Mouse (Mus musculus): ENCODE measurements at regions not wholly inside any gene's neighbourhood (a gene's known extent, or its start where the extent isn't known, plus 50 kb on each side); places are given as distances from the start of the nearest gene placed in this dataset.

GRCm38 (mm10) chr5:118435556-118435950 lies 124.9 kb upstream of the Med13l start:
- ATAC-seq (ENCODE audit: insufficient read depth, low FRiP score, low read depth), result no peak

DNA sequence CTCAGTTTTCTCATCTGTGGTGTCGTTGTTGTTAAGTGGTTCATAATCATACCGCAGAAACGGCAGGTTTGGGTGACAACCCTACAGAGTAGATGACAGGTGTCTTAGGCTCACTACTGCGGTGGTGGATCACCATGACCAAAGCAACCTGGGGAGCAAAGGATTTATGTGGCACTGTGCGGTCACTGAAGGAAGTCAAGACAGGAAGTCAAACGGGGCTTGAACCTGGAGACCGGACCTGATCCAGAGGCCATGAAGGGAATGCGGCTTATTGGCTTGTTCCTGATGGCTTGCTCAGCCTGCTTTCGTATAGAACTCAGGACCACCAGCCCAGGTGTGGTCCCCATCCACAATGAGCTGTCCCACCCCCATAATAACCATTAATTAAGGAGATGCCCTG lies 124.4 kb upstream of the Med13l start:
- H3K9me3 ChIP-seq, result no peaks in the 10 kb centered on the region
- WGBS, result 43% methylated on average over 9 of the region's 9 CpGs
- no peak overlapping the region for H3K4me2 ChIP-seq
- H3K4me1 ChIP-seq, result peaks cover 9% of the 10 kb centered on the region
- H3K27me3 ChIP-seq (replicated peaks), result 0 out of 2 replicates have a peak, but pooled peaks cover 12% of the 10 kb centered on the region
- H3K36me3 ChIP-seq, result no peaks in the 10 kb centered on the region
- ATAC-seq (ENCODE audit: insufficient read depth, low FRiP score, low read depth), result no peak
- H3K4me3 ChIP-seq (replicated peaks), result no peak overlapping the region
- no peak overlapping the region for H3K9ac ChIP-seq
- no peak overlapping the region for H3K27ac ChIP-seq

More at GRCm38 (mm10) chr5:118435556-118435950, 124.9 kb upstream of the Med13l start:
- no peak overlapping the region for H3K4me3 ChIP-seq (replicated peaks)
- H3K4me1 ChIP-seq, result peaks cover 9% of the 10 kb centered on the region
- no peak overlapping the region for H3K27ac ChIP-seq
- 0 out of 2 replicates have a peak, but pooled peaks cover 12% of the 10 kb centered on the region for H3K27me3 ChIP-seq (replicated peaks)
- H3K9ac ChIP-seq, result no peak overlapping the region
- no peaks in the 10 kb centered on the region for H3K36me3 ChIP-seq
- WGBS, result 45% methylated on average over 7 of the region's 7 CpGs
- no peak overlapping the region for H3K4me2 ChIP-seq
- H3K9me3 ChIP-seq, result no peaks in the 10 kb centered on the region

DNA sequence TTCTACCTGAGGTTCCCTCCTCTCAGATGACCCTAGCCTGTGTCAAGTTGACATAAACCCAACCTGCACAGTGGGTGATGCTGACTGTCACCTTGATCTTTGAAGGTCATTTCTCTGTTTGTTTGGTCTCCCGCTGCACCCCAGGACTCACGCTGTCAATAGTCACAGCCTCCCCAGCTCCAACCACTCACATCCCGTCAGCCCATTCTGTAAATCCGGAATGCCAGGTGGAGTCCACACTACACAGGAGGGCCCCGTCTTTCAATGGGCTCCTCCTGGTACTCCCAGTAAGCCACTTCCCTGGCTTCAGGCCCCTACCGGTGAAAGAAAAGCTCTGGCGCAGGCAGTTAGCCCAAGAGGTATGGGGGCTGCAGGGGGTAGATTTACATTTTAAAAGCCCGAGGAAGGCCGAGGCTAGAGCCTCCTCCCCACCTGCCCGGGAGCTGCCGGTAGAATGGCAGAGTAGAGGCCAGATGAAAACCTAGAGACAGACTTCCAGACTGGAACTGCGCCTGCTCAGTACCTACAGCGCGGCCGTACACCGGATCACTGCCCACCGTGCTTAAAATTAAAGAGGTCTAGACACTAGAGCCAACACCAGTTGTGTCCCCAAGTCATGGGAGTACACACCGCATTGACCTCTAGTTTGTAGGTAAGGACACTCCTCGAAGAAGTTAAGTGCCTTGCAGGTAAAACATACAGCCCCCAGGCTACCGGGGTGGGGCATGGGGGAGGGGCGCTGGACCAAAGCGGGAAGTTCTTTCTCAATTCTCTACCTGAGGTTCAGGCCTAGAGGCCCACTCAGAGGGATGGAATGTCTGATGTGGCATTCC lies 123.8 kb upstream of the Med13l start:
- Histone ChIP-seq H3K9me3 (no peaks in the 10 kb centered on the region), H3K4me3 (replicated peaks) (no peak overlapping the region), H3K36me3 (no peaks in the 10 kb centered on the region), H3K4me1 (peaks cover 9% of the 10 kb centered on the region), H3K27me3 (replicated peaks) (0 out of 2 replicates have a peak, but pooled peaks cover 12% of the 10 kb centered on the region), H3K27ac (no peak overlapping the region), H3K9ac (no peak overlapping the region), H3K4me2 (0 out of 2 replicates have a peak overlapping the region, but pooled peaks have one; percentile 8)
- no peak for ATAC-seq (ENCODE audit: insufficient read depth, low FRiP score, low read depth)
- WGBS, result 18% methylated on average over 22 of the region's 22 CpGs

DNA sequence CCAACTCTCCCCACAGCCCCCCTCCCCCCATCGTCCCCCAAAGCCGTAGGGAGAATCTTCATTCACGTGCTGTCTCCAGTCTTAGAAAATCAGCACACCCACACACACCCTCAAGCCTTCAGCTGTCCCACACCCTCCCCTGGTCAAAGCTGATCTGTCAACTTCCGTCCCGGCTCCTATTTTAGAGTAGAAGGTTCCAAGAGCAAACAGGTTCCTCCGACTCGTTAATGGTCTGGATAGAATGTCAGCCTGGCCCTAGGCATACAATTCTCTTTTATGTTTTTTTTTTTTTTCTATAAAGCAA lies 123.2 kb upstream of the Med13l start:
- H3K36me3 ChIP-seq, result no peaks in the 10 kb centered on the region
- 31% methylated on average over 7 of the region's 7 CpGs for WGBS
- H3K4me1 ChIP-seq, result peaks cover 9% of the 10 kb centered on the region
- H3K27ac ChIP-seq, result no peak overlapping the region
- no peaks in the 10 kb centered on the region for H3K9me3 ChIP-seq
- 0 out of 2 replicates have a peak, but pooled peaks cover 12% of the 10 kb centered on the region for H3K27me3 ChIP-seq (replicated peaks)
- H3K4me3 ChIP-seq (replicated peaks), result no peak overlapping the region
- H3K4me2 ChIP-seq, result no peak overlapping the region
- ATAC-seq (ENCODE audit: insufficient read depth, low FRiP score, low read depth), result no peak
- H3K9ac ChIP-seq, result no peak overlapping the region

- peaks cover 9% of the 10 kb centered on the region for H3K4me1 ChIP-seq
- no peak for ATAC-seq (ENCODE audit: insufficient read depth, low FRiP score, low read depth)
- H3K27ac ChIP-seq, result no peak overlapping the region
- no peak overlapping the region for H3K9ac ChIP-seq
- H3K36me3 ChIP-seq, result no peaks in the 10 kb centered on the region
- no peak overlapping the region for H3K4me2 ChIP-seq
- WGBS, result 60% methylated on average over 6 of the region's 6 CpGs
- no peaks in the 10 kb centered on the region for H3K9me3 ChIP-seq
- no peak overlapping the region for H3K4me3 ChIP-seq (replicated peaks)
- 0 out of 2 replicates have a peak, but pooled peaks cover 12% of the 10 kb centered on the region for H3K27me3 ChIP-seq (replicated peaks)
Measured at GRCm38 (mm10) chr5:118438016-118438415, 122.5 kb upstream of the Med13l start.

- ATAC-seq (ENCODE audit: insufficient read depth, low FRiP score, low read depth), result no peak
- H3K9ac ChIP-seq, result no peak overlapping the region
- no peaks in the 10 kb centered on the region for H3K36me3 ChIP-seq
- no peak overlapping the region for H3K4me3 ChIP-seq (replicated peaks)
- no peaks in the 10 kb centered on the region for H3K4me1 ChIP-seq
- 33% methylated on average over 8 of the region's 8 CpGs for WGBS
- no peaks in the 10 kb centered on the region for H3K9me3 ChIP-seq
- no peak overlapping the region for H3K27ac ChIP-seq
- H3K27me3 ChIP-seq (replicated peaks), result no peaks in the 10 kb centered on the region
- no peak overlapping the region for H3K4me2 ChIP-seq
Measured at GRCm38 (mm10) chr5:118444538-118445251, 115.8 kb upstream of the Med13l start.

- ATAC-seq (ENCODE audit: insufficient read depth, low FRiP score, low read depth), result no peak
- H3K9me3 ChIP-seq, result no peaks in the 10 kb centered on the region
- no peaks in the 10 kb centered on the region for H3K36me3 ChIP-seq
- H3K9ac ChIP-seq, result no peak overlapping the region
- no peak overlapping the region for H3K4me2 ChIP-seq
- H3K4me3 ChIP-seq (replicated peaks), result no peak overlapping the region
- no peaks in the 10 kb centered on the region for H3K27me3 ChIP-seq (replicated peaks)
- no peaks in the 10 kb centered on the region for H3K4me1 ChIP-seq
- 43% methylated on average over 10 of the region's 10 CpGs for WGBS
- H3K27ac ChIP-seq, result no peak overlapping the region
Measured at GRCm38 (mm10) chr5:118445252-118445987, 115.1 kb upstream of the Med13l start.

DNA sequence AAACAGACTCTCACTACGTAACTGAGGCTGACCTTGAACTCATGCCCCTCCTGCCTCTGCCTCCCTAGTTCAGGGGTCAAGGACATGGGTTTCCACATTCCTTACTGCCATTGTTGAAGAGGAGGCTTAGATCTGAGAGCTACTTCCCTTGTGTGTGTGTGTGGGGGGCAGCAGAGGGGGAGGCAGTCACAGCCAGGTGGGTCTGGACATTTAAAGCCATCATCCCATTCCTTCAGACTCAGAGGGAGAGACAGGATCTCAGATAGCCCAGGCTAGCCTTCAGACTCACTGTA lies 114.5 kb upstream of the Med13l start:
- Histone ChIP-seq H3K4me2 (no peak overlapping the region), H3K4me1 (no peaks in the 10 kb centered on the region), H3K9ac (no peak overlapping the region), H3K4me3 (replicated peaks) (no peak overlapping the region), H3K36me3 (no peaks in the 10 kb centered on the region), H3K27ac (no peak overlapping the region), H3K9me3 (no peaks in the 10 kb centered on the region), H3K27me3 (replicated peaks) (no peaks in the 10 kb centered on the region)
- 73% methylated on average over 1 of the region's 1 CpGs for WGBS
- no peak for ATAC-seq (ENCODE audit: insufficient read depth, low FRiP score, low read depth)

GRCm38 (mm10) chr5:118446878-118447277 lies 113.6 kb upstream of the Med13l start:
- Histone ChIP-seq H3K27me3 (replicated peaks) (no peaks in the 10 kb centered on the region), H3K9ac (no peak overlapping the region)
- 63% methylated on average over 6 of the region's 6 CpGs for WGBS

DNA sequence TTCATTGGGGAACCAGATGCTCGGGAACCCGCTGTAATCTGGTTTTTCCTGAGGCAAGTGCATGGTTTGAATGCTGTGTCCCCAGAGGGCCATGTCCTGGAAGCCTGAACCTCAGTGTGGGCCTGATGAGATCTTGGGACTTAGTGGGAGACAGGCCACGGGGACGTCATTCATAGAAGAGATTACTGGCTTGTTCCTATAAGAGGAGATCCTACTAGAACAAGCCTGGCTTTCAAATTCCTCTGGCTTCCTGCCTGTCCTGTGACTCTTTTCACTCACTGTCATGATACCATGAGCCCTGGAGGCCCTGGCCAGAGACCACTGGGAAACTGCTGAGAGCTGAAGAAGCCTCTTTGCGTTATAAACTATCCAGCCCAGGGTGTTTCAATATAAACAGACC lies 113.1 kb upstream of the Med13l start:
- Histone ChIP-seq H3K27ac (no peak overlapping the region), H3K27me3 (replicated peaks) (no peaks in the 10 kb centered on the region), H3K36me3 (no peaks in the 10 kb centered on the region), H3K4me2 (no peak overlapping the region), H3K4me1 (no peaks in the 10 kb centered on the region), H3K4me3 (replicated peaks) (no peak overlapping the region), H3K9ac (no peak overlapping the region), H3K9me3 (no peaks in the 10 kb centered on the region)
- ATAC-seq (ENCODE audit: insufficient read depth, low FRiP score, low read depth), result no peak
- 74% methylated on average over 5 of the region's 5 CpGs for WGBS

More at GRCm38 (mm10) chr5:118446878-118447277, 113.6 kb upstream of the Med13l start:
- Histone ChIP-seq H3K36me3 (no peaks in the 10 kb centered on the region), H3K27ac (no peak overlapping the region), H3K4me3 (replicated peaks) (no peak overlapping the region), H3K4me2 (no peak overlapping the region), H3K4me1 (no peaks in the 10 kb centered on the region), H3K9me3 (no peaks in the 10 kb centered on the region)
- ATAC-seq (ENCODE audit: insufficient read depth, low FRiP score, low read depth), result 0 out of 2 replicates have a peak, but pooled peaks have one; percentile 19

DNA sequence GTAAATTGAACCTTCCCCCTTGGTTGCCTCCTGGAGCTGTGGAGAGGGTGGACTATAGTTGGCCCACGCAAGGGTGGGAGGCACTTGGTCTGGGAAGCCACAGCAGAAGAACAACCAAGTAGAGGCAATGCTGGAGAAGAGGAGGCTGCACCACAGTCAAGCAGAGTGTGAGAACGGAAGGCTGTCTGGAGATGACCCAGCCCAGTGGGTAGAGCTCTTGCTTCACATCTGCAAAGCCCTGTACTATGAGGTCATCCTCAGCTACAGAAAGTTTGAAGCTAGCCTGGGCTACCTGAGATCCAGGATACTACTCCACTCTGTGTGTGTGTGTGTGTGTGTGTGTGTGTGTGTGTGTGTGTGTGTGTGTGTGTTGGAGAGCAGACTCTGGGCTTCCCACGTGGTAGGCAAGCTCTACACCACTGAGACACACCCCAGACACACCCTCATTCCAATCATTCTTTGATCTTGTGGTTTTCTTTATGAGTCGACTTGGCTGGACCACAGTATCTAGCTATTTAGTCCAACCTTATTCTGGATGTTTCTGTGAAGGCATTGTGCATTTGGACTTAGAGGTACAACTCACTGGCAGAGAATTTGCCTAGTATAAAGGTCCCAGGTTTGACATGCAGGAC lies 111.5 kb upstream of the Med13l start:
- Histone ChIP-seq H3K4me2 (no peak overlapping the region), H3K27me3 (replicated peaks) (no peaks in the 10 kb centered on the region), H3K4me3 (replicated peaks) (no peak overlapping the region), H3K9ac (no peak overlapping the region), H3K9me3 (no peaks in the 10 kb centered on the region), H3K27ac (no peak overlapping the region), H3K36me3 (no peaks in the 10 kb centered on the region), H3K4me1 (no peaks in the 10 kb centered on the region)
- no peak for ATAC-seq (ENCODE audit: insufficient read depth, low FRiP score, low read depth)
- 45% methylated on average over 4 of the region's 4 CpGs for WGBS
